Mouse (Mus musculus) thymus, postnatal 4 days (tissue): Measurements from ENCODE around the gene Gab1.

Experiments
- DNase-seq: peaks from one replicate; pipeline ENCODE4 v3.0.0; 2021

Gene Gab1

DNA sequence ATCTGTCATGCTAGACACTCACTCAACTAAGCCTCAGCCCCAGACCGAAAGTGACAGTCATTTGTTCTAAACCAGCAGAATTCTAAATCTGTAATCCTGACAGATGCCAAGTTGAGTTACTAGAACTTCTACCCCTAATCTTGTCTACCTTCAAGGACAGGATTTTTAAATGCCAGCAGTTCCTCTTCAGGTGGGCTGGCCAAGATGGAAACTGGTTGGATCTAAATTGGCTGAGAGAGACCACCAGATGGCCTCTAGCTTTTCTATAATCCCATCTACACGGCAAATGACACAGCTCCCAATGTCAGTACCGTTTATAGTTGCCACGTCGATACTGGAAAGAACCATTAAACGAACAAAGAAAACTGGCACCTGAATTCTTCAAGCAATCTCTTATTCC is 8.9 kb downstream of the Gab1 start:
- no peak for DNase-seq

DNA sequence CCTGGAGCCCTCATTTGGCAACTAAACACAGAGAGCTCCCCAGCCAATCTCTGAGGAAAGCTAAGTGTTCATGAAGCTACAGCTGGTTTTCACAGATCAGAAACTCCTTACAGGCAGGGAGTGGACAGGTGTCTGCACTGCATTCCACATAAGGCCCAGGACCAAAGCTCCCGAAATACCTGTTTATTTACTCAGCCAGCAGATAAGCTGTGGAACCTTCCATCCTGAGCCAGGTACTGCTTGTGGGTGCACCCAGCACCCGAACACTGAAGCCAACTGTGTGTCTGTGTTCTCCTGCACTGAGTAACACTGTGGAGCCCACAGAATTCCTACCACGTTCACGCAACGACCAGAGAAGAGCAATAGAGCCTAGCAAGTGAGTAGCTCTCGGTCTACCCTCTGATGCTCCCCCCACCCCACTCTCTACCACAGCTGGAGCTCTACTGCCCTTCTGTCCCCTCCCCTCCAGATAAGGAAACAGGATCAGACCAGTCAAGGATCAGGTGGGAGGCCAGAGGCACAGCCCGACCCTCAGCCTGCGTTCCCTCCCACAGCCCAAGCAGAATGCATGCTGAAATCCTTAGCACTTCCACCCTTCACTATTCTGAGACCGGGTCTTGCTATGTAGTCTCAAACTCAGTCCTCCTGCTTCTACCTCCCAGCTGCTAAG is 9.6 kb downstream of the Gab1 start:
- no peak for DNase-seq

GRCm38 (mm10) chr8:80869881-80870328 is 10.4 kb downstream of the Gab1 start:
- DNase-seq = no peak

GRCm38 (mm10) chr8:80868801-80869323 is 11.5 kb downstream of the Gab1 start:
- DNase-seq = no peak

DNA sequence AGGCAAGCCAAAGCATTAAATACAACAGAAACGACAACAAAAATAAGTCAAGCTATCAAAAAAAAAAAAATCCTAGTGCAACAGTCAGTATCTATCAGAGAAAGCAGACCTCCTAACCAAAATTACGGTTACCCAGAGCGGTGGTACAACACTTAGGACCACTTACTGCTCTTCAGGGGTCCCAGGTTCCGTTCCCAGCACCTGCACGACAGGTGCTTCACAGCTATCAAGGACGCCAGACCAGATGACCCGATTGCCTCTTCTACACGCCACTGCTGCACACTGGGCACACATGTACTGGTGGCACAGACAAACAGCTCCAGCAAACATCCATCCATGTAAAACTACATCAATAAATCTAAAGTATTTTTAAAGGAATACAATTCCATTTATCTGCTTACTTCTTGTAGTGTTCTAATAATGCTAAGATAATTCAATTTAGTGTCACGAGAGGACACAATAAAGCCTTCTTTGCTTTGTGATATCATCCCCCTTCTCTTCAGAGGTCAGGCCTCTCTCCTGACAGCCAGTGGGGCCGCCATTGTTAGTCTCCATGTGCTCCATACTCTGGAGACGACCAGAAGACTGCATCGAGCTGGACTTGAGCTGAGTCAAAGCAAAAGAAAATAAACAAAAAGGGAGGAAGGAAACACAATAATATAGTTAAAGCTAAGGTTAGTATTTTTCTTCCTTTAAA is 12.2 kb downstream of the Gab1 start:
- no peak for DNase-seq

DNA sequence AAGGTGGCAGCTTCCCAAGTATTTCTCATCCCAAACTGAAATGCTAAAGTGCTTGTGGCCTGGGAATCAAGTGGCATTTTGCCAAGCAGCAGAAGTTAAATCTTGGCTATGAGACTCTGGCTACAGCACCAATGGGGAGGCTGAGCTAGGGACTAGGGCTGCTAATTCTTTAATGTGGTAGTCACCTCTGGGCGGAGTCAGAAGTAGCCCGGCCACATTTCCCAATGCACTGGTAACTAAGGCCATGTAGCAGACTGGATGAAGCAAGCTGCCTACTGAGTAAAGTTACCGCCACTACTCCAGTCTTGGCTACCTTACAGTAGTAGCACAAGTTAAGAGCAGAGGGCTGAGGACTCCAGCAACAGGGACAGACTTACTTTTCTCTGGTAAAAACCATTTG is 12.7 kb downstream of the Gab1 start:
- DNase-seq = no peak

GRCm38 (mm10) chr8:80865181-80865784 is 15.0 kb downstream of the Gab1 start:
- no peak for DNase-seq

- no peak for DNase-seq
These were observed 16.9 kb downstream of the Gab1 start for GRCm38 (mm10) chr8:80863393-80863792.

DNA sequence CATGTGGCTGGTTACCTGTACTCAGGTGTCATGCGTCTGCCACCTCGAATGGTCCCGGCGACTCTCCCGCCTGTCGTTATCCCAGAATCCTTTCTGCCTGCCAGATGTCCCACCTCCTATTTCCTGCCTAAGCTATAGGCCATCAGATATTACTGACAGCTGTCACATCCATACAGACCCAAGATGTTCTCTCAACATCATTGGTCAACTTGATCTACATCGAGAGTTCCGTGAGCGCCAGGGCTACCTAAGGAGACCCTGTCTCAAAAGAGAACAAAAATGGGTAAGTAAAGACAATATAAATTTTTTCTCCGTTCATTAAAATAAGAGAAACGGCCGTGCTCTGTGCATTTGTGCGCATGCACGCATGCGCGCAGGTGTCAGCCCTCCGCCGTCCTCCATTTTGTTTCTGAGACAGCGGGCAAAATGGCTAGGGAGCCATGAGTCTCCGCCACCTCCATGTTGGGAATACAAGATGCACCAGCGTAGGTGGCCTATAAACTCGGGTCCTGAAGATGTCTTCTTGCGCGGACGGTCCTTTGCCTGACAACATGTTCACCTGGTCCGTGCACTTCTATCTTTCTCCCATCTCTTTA is 21.0 kb downstream of the Gab1 start:
- DNase-seq = no peak

- no peak for DNase-seq
These were observed 22.4 kb downstream of the Gab1 start for GRCm38 (mm10) chr8:80857851-80858367.

DNA sequence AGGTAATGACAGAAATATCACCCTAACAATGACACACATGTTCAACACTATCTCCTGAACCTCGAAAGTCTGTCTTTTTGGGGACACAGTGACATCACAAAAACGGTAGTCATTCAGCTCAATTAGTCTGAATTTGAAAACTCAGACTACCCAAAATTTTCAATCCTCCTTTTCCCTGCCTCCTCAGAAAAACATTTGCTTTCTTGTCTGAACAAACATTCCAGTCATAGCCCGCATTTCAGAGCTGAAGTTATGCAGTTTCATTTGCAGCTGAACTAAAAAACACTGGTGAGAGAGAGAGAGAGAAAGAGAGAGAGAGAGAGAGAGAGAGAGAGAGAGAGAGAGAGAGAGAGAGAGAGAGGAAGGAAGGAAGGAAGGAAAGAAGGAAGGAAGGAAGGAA is 23.2 kb downstream of the Gab1 start:
- no peak for DNase-seq

DNA sequence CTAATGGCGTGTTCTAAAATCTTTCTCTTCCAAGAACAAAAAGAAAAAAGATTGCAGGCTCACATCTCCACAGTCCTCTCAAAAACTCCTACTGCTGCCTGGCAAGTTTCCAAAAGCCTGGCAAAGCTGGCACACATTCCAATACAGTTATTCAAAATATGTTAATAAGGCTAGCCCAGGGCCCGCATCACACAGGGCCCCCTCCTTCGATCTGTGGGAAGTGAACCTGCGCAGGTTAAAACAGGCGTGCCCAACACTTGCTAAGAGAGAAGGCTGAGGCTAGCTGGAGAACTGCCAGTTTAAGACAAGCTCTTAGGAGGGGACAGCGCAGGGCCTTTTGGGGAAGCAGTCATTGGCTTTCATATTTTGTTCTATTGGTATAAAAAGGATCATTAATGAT is 23.7 kb downstream of the Gab1 start:
- no peak for DNase-seq

DNA sequence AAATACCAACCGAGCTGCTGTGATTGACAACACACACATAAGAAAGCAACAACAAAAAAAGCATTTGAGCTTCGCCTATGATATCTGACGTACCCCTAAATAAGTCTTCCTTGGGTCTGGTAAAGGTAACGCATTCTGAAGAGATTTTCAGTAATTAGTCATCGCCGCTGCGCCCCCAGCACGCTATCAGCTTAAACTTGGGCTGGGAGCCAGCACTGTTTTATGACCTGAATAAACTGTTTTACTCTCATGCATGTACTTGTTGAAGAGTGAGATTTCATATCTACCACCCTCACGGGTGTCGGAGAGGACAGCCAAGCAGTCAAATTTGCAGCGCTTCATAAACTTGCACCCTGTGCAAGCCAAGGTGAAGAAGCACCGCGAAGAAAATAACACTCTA is 26.7 kb downstream of the Gab1 start:
- DNase-seq = no peak

DNA sequence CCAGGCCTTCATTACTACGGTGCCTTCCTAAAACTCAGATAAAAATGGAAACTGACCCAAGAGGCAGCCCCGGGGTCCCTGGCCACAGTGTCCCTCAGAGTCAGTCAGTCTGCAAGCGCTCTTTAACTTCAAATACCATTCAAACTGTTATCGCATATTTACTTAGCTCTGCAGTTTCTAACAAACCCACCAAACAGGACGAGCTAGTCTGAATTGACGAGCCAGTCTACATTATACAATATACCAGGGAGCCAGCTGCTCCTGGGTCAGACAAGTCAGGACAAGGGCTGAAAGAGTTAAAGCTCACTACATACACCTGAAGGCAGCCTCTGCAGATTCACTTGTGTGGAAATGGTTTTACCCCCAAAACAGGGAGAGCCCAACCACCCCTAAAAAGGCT is 27.1 kb downstream of the Gab1 start:
- no peak for DNase-seq

DNA sequence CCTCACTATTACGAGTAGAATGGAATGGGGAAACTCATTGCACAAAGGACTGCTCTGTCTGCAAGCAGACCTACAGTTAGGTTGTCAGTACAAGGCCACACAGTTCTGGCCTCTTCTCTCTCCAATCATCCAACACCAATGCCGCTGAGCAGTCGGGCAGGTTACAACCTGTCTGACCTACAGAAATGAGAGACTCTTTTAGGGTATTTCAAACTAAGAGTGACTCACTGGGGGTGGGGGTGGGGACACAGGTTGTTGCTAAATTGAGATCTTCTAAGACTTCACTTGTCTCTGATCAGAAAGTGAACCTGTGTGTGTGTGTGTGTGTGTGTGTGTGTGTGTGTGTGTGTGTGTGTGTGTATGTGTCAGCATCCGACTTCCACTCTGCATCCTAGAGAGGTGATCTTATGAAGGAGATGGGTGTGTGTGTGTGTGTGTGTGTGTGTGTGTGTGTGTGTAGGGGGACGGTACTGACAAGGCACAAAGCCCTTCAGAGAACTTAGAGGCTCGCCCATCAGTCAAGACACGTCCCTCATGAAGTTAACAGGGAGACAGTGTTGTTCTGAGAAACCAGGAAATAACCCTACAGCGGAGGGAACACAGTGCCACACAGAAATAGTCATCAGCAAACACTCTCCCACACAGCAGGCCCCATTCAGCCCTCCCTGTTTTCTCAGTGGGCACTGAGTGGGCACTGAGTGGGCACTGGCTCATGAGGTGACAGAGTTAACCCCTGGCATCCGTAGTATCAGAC is 27.7 kb downstream of the Gab1 start:
- DNase-seq = no peak

GRCm38 (mm10) chr8:80851648-80852047 is 28.7 kb downstream of the Gab1 start:
- no peak for DNase-seq

- no peak for DNase-seq
These were observed 30.3 kb downstream of the Gab1 start for GRCm38 (mm10) chr8:80850013-80850412.

DNA sequence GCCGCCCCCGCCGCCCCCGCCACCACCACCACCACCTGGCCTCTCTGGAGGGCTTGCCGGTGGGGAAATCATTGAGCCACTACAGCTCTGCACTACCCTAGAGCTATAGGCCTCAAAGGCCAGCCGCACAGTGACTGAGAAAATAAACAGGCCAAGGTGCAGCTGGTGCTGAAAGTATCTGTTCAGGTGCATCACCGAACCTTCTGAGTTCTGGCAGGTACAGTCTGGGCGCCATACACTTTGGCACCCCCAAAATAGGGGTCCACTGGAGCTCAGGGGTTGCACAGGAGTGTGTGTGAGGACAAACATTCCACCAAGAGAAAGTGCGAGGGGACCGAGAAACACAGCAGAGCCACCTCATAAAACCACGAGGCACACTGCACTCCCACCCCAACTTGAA is 31.7 kb downstream of the Gab1 start:
- DNase-seq = no peak

DNA sequence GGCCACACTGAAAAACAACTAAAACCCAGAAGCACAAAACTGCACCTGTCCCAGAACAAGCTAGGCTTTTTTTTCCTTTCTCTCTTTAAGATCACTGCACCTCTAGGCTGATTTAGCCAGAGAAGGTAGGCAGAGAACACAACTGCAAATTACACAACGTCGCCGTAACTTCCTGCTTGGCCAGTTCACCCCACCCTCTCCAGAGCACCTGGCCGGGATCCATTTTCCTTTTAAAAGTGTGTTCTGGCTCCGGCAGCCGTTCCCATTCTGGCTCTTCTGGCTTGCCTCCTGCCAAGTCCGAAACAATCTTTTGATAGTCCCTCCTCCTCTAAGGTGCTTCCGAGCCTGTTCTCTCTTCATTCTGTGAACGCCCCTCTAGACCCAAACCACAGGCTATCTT is 32.4 kb downstream of the Gab1 start:
- DNase-seq = no peak

DNA sequence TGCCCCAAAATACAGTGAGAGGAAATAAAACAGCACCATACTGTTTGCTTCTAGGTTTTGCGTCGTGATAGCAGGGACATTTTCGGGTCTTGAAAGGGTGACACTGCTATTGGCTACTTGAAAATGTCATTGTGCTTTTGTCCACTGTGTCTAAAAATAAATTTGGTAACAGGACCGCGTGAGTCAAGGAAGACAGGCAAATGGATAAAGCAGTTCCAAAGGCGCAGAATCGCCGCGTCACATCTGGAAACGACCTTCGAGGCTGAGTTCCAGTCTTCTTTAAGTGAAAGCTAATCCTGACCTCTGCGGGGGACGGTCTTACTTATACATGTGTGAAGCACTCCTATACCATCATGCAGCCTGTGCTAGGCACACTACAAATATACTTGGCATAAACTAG is 35.0 kb downstream of the Gab1 start:
- DNase-seq = no peak

DNA sequence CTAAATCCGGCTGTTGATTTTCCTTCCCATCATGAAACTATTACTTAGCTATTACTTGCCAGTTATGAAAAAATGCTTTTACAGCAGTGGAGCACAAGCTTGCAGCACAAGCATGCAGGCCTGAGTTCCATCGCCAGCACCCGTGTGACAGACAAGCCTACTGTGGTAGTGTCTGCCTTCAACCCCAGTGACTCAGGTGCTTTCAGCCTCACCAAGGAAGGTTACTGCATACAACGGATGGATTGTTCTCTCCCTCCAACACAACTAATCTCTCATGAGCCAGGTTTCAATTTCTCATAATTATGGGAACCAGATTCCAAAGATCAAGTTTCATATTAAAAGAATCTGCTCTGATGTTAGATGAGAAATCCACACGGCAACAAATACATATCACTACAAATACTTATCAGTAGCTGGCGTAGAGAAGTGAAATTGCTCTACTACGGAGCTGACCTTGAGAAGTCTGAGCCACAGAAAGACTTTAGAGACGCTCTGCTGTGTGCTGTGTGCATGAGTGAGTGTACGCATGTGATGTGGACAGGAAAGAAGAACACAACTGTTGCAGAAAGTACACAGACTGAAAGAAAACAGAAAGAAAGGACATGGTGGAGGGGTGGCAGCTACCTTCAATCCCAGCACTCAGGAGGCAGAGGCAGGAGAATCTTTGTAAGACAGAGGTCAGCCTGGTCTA is 36.4 kb downstream of the Gab1 start:
- no peak for DNase-seq

GRCm38 (mm10) chr8:80842514-80842913 is 37.8 kb downstream of the Gab1 start:
- DNase-seq = no peak
